Mouse (Mus musculus) ES-Bruce4 (cell line): ENCODE measurements at regions not wholly inside any gene's neighbourhood (a gene's known extent, or its start where the extent isn't known, plus 50 kb on each side); places are given as distances from the start of the nearest gene placed in this dataset.

Experiments used
- H3K27ac ChIP-seq: 2 replicates; pipeline ENCODE4 v1.5.1; 2012; ENCODE audit warnings: low read length, inconsistent platforms; ENCODE audit not compliant: insufficient read depth
- H3K27me3 ChIP-seq: 2 replicates; pipeline ENCODE4 v1.6.1; 2012; ENCODE audit warnings: mild to moderate bottlenecking, low read length, inconsistent platforms; ENCODE audit not compliant: control insufficient read depth, poor library complexity, insufficient read depth, severe bottlenecking
- H3K36me3 ChIP-seq: 2 replicates; pipeline ENCODE4 v1.6.1; 2012; ENCODE audit warnings: inconsistent platforms, mild to moderate bottlenecking, low read length, moderate library complexity; ENCODE audit not compliant: control insufficient read depth, poor library complexity, insufficient read depth, severe bottlenecking
- H3K4me1 ChIP-seq: one replicate; pipeline ENCODE4 v1.8.1; 2011; ENCODE audit warnings: low read length; ENCODE audit not compliant: control insufficient read depth, insufficient read depth
- H3K4me3 ChIP-seq: 2 replicates; pipeline ENCODE4 v1.5.1; 2011; ENCODE audit warnings: low read depth, mild to moderate bottlenecking, low read length
- H3K9ac ChIP-seq: 2 replicates; pipeline ENCODE4 v1.6.1; 2012; ENCODE audit warnings: low read depth, mild to moderate bottlenecking, inconsistent platforms; ENCODE audit not compliant: poor library complexity, severe bottlenecking
- H3K9me3 ChIP-seq: replicated peaks from 2 replicates; pipeline ENCODE4 v1.6.1; 2012; ENCODE audit warnings: mild to moderate bottlenecking, low read length, inconsistent platforms; ENCODE audit not compliant: control insufficient read depth, poor library complexity, insufficient read depth, severe bottlenecking
- CTCF ChIP-seq: IDR thresholded peaks from one replicate; pipeline ENCODE4 v1.8.1; 2011; ENCODE audit warnings: low read depth, low read length
- EP300 ChIP-seq: IDR thresholded peaks from 2 replicates; pipeline ENCODE4 v1.6.1; 2011; ENCODE audit warnings: low read depth, low read length; ENCODE audit not compliant: insufficient read depth
- POLR2A ChIP-seq: IDR thresholded peaks from one replicate; pipeline ENCODE4 v1.8.1; 2011; ENCODE audit warnings: low read length; ENCODE audit not compliant: insufficient read depth

GRCm38 (mm10) chr15:88514091-88514490 lies 86.0 kb upstream of the Zdhhc25 start:
- H3K9ac ChIP-seq, result no peak overlapping the region
- TF ChIP-seq POLR2A (no peak), CTCF (no peak), EP300 (no peak)

GRCm38 (mm10) chr15:88531218-88531617 lies 68.9 kb upstream of the Zdhhc25 start:
- no peaks in the 10 kb centered on the region for H3K36me3 ChIP-seq
- no peaks in the 10 kb centered on the region for H3K27me3 ChIP-seq
- H3K9me3 ChIP-seq, result 0 out of 2 replicates have a peak, but pooled peaks cover 3% of the 10 kb centered on the region
- TF ChIP-seq EP300 (no peak), CTCF (no peak), POLR2A (no peak)
- H3K4me1 ChIP-seq, result no peaks in the 10 kb centered on the region
- H3K4me3 ChIP-seq, result no peak overlapping the region
- no peak overlapping the region for H3K9ac ChIP-seq
- no peak overlapping the region for H3K27ac ChIP-seq

More at GRCm38 (mm10) chr15:88514091-88514490, 86.0 kb upstream of the Zdhhc25 start:
- H3K36me3 ChIP-seq, result no peaks in the 10 kb centered on the region
- no peak overlapping the region for H3K4me3 ChIP-seq
- H3K4me1 ChIP-seq, result no peaks in the 10 kb centered on the region
- H3K27ac ChIP-seq, result no peak overlapping the region
- no peaks in the 10 kb centered on the region for H3K27me3 ChIP-seq
- H3K9me3 ChIP-seq, result no peaks in the 10 kb centered on the region

GRCm38 (mm10) chr15:88532008-88532407 lies 68.1 kb upstream of the Zdhhc25 start:
- Histone ChIP-seq H3K4me1 (no peaks in the 10 kb centered on the region), H3K27me3 (no peaks in the 10 kb centered on the region), H3K9ac (no peak overlapping the region), H3K36me3 (no peaks in the 10 kb centered on the region), H3K9me3 (0 out of 2 replicates have a peak, but pooled peaks cover 3% of the 10 kb centered on the region), H3K27ac (no peak overlapping the region), H3K4me3 (no peak overlapping the region)
- TF ChIP-seq POLR2A (no peak), CTCF (no peak), EP300 (no peak)

DNA sequence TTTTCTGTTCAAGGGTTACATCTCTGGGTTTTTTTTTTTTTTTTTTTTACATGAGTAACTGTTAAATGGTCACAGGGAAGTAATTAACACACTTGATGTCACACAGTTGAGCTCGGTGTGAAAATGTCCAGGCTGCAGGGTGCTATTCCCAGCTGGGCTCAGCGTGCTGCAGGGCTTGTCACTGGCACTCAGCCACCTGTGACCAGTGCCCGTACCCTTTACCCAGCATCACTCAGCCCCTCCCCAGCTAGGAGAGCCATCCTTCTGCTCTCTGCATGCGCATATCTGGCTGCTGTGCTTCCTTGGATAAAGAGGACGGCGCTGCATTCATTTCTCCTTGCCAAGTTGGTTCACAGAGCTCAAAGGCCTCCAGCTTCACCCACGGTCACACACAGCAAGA lies 66.7 kb upstream of the Zdhhc25 start:
- H3K4me3 ChIP-seq, result no peak overlapping the region
- H3K27ac ChIP-seq, result no peak overlapping the region
- H3K9me3 ChIP-seq, result 0 out of 2 replicates have a peak, but pooled peaks cover 3% of the 10 kb centered on the region
- no peaks in the 10 kb centered on the region for H3K27me3 ChIP-seq
- H3K36me3 ChIP-seq, result no peaks in the 10 kb centered on the region
- no peaks in the 10 kb centered on the region for H3K4me1 ChIP-seq
- TF ChIP-seq POLR2A (no peak), EP300 (no peak), CTCF (no peak)
- H3K9ac ChIP-seq, result no peak overlapping the region

GRCm38 (mm10) chr15:88535516-88535915 lies 64.6 kb upstream of the Zdhhc25 start:
- Histone ChIP-seq H3K36me3 (no peaks in the 10 kb centered on the region), H3K9ac (no peak overlapping the region), H3K27ac (no peak overlapping the region), H3K4me3 (no peak overlapping the region), H3K9me3 (no peaks in the 10 kb centered on the region), H3K27me3 (no peaks in the 10 kb centered on the region), H3K4me1 (no peaks in the 10 kb centered on the region)
- no peak for TF ChIP-seq POLR2A
- no peak for TF ChIP-seq CTCF

DNA sequence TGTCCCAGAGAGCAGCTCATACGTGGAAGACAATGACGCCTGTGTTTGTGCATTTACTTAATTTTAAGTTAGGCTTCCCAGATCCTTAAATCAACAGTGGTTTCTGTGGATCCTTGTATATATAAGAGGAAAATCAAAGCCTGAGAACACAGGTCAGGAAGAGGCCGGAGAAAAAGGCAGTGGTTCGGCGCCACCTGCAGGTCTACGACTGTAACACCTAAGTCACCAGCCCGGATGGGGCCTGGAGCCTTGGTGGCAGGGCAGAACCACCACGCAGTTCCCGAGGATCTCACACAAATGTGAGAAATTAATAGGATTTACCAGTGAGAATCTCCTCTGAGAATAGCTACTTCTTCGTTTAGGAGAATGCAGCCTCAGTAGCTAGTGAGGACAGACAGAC lies 62.9 kb upstream of the Zdhhc25 start:
- H3K9me3 ChIP-seq, result no peaks in the 10 kb centered on the region
- H3K4me3 ChIP-seq, result no peak overlapping the region
- no peaks in the 10 kb centered on the region for H3K27me3 ChIP-seq
- H3K9ac ChIP-seq, result no peak overlapping the region
- no peak overlapping the region for H3K27ac ChIP-seq
- no peaks in the 10 kb centered on the region for H3K36me3 ChIP-seq
- TF ChIP-seq EP300 (no peak), CTCF (peak; percentile 76)
- H3K4me1 ChIP-seq, result no peaks in the 10 kb centered on the region
